Mouse (Mus musculus) myocyte (in vitro differentiated cells): Measurements from ENCODE around the gene Olfr481.

ENCODE experiments used
- E2F4 ChIP-seq: IDR thresholded peaks from one replicate; pipeline ENCODE4 v1.6.1; 2011; ENCODE audit warnings: mild to moderate bottlenecking, control low read depth, moderate library complexity; ENCODE audit not compliant: insufficient read depth
- MAX ChIP-seq: IDR thresholded peaks from one replicate; pipeline ENCODE4 v1.6.1; 2011; ENCODE audit warnings: low read depth, mild to moderate bottlenecking, control low read depth
- POLR2A ChIP-seq: IDR thresholded peaks from one replicate; pipeline ENCODE4 v1.6.1; 2011; ENCODE audit warnings: low read depth, mild to moderate bottlenecking, control low read depth, moderate library complexity; ENCODE audit not compliant: insufficient read length
- TCF12 ChIP-seq: IDR thresholded peaks from one replicate; pipeline ENCODE4 v1.6.1; 2011; ENCODE audit warnings: mild to moderate bottlenecking, control low read depth; ENCODE audit not compliant: poor library complexity, insufficient read depth, severe bottlenecking
- USF1 ChIP-seq: IDR thresholded peaks from one replicate; pipeline ENCODE4 v1.6.1; 2011; ENCODE audit warnings: low read depth, mild to moderate bottlenecking, control low read depth, moderate library complexity

- TF ChIP-seq TCF12 (no peak), E2F4 (no peak), MAX (no peak), USF1 (no peak), POLR2A (no peak)
Measured at GRCm38 (mm10) chr7:108097486-108097885, 17.8 kb downstream of the Olfr481 start, which contains the start of gene Olfr482.
